Mouse (Mus musculus) liver, embryonic 11.5 days (tissue): ENCODE measurements around the gene Tha1. TPM values are rescaled to one million over a fixed set of nuclear protein-coding genes. Genes with fewer than 3 reads are reported as not detected.

Experiments
- ATAC-seq: fragments of 200-750 bp; cut with Nextera tagmentation; replicated peaks from 2 replicates; pipeline ENCODE4 v1.8.0; 2017; ENCODE audit warnings: moderate number of reproducible peaks, mild to moderate bottlenecking, moderate TSS enrichment, moderate library complexity; ENCODE audit not compliant: low FRiP score
- DNase-seq: peaks from one replicate; pipeline ENCODE4 v3.0.0-alpha.2; 2017; ENCODE audit warnings: low spot score
- H3K27ac ChIP-seq: fragments of 300-500 bp; sonication (generic); 2 replicates; pipeline ENCODE4 v1.5.1; 2014; ENCODE audit warnings: mild to moderate bottlenecking, low read depth, low read length, control low read depth
- H3K27me3 ChIP-seq: fragments of 300-500 bp; sonication (generic); replicated peaks from 2 replicates; pipeline ENCODE4 v1.6.1; 2014; ENCODE audit warnings: low read length, mixed read lengths; ENCODE audit not compliant: control insufficient read depth, insufficient read depth
- H3K36me3 ChIP-seq: fragments of 300-500 bp; sonication (generic); 2 replicates; pipeline ENCODE4 v1.6.1; 2014; ENCODE audit warnings: mild to moderate bottlenecking, low read length, moderate library complexity, mixed read lengths; ENCODE audit not compliant: control insufficient read depth, insufficient read depth
- H3K4me1 ChIP-seq: fragments of 300-500 bp; sonication (generic); replicated peaks from 2 replicates; pipeline ENCODE4 v1.6.1; 2014; ENCODE audit warnings: low read length, mixed read lengths; ENCODE audit not compliant: control insufficient read depth, insufficient read depth
- H3K4me2 ChIP-seq: fragments of 300-500 bp; sonication (generic); 2 replicates; pipeline ENCODE4 v1.6.1; 2014; ENCODE audit warnings: mild to moderate bottlenecking, control low read depth, moderate library complexity
- H3K4me3 ChIP-seq: fragments of 300-500 bp; sonication (generic); 2 replicates; pipeline ENCODE4 v1.5.1; 2014; ENCODE audit warnings: low read depth, low read length, control low read depth
- H3K9ac ChIP-seq: fragments of 300-500 bp; sonication (generic); 2 replicates; pipeline ENCODE4 v1.6.1; 2014; ENCODE audit warnings: low read depth, low read length, control low read depth
- H3K9me3 ChIP-seq: fragments of 300-500 bp; sonication (generic); 2 replicates; pipeline ENCODE4 v1.6.1; 2016; ENCODE audit warnings: low read length, inconsistent platforms, mixed read lengths; ENCODE audit not compliant: control insufficient read depth
- WGBS: fragments of 180-500 bp; shearing (Covaris S2); extraction: QIAGEN DNeasy Blood & Tissue Kit; methylation state at CpG from one replicate; pipeline ENCODE4 v1.1.7; 2014; 5-methylcytosine and 5-hydroxymethylcytosine counted together
- polyA plus RNA-seq: library from polyadenylated mRNA; unstranded; fragments of >200 nt; fragmentation: Nextera tagmentation; extraction: Ambion mirVana; gene quantifications from 2 replicates; pipeline ENCODE4 v1.2.1, GENCODE M21; 2014

Gene Tha1
- polyA plus RNA-seq, 1 experiment from 2014 or later = 1.7 TPM

DNA sequence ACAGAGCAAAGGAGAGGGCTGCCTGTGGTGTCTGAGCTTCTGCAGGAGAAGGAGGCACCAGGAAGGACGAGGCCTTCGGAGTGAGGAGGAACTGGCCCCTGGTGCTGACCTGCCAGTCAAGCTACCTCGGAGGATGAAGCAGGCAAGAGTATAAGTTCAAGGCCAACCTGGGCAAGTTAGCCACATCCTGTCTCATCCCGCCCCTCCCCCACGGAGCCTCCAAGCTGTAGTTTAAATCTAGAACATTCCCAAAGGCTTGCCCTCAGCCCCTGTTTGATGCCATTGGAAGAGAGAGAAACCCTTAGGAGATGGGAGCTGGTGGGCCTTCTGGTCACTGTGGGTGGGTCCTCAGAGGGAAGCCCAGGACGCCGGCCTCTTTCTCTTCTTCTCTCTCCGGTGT is 31.2 kb upstream of the Tha1 start:
- H3K9ac ChIP-seq = no peak overlapping the region
- WGBS = 72% methylated on average over 8 of the region's 8 CpGs
- no peak for DNase-seq
- no peaks in the 10 kb centered on the region for H3K9me3 ChIP-seq
- no peaks in the 10 kb centered on the region for H3K36me3 ChIP-seq
- H3K27ac ChIP-seq = no peak overlapping the region
- no peaks in the 10 kb centered on the region for H3K4me1 ChIP-seq
- ATAC-seq = no peak
- no peak overlapping the region for H3K4me3 ChIP-seq
- no peak overlapping the region for H3K4me2 ChIP-seq
- H3K27me3 ChIP-seq = no peaks in the 10 kb centered on the region

DNA sequence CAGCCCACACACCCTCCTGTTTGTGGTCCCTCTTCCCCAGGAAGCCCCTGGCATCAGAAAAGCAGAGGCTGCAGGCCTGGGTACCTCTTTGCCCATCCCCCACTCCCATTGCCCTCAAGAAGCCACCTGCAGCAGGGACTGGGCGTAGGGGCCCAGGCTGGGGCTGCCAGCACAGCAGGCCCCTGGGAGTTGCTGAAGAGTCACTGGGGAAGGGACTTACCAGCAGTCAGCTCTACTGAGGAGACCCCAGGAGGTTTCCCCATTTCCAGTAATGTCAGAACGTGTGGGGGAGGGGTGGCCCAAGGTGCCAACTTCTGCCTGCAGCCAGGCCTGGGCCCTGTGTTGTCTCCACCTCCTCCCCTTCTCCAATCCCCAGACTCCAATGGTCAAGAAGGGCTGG is 29.0 kb upstream of the Tha1 start:
- no peak overlapping the region for H3K4me2 ChIP-seq
- WGBS = 65% methylated on average over 2 of the region's 2 CpGs
- H3K27me3 ChIP-seq = no peaks in the 10 kb centered on the region
- DNase-seq (no peak), ATAC-seq (no peak)
- H3K27ac ChIP-seq = no peak overlapping the region
- H3K9me3 ChIP-seq = no peaks in the 10 kb centered on the region
- no peaks in the 10 kb centered on the region for H3K36me3 ChIP-seq
- H3K4me3 ChIP-seq = no peak overlapping the region
- no peak overlapping the region for H3K9ac ChIP-seq
- no peaks in the 10 kb centered on the region for H3K4me1 ChIP-seq

DNA sequence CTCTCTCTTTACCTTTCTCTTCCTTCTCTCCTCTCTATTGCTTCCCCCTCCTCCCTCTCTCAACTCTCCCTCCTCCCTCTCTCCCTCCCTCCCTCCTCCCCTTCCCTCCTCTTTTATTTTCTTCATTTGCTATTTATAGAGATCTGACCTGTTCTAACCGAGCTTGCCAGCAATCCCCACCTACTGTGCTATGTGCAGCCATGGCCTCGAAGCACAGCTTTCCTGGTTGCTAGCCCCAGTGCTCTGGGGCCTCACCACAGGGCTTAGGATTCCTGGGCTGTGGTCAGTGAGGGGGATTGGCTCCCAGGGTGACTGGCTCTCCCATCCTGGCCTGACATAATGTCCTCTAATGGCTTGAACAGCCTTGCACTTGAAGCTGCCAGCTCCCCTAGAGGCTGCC is 23.3 kb upstream of the Tha1 start:
- H3K4me2 ChIP-seq = no peak overlapping the region
- no peaks in the 10 kb centered on the region for H3K4me1 ChIP-seq
- WGBS = 35% methylated on average over 2 of the region's 2 CpGs
- no peaks in the 10 kb centered on the region for H3K36me3 ChIP-seq
- H3K27me3 ChIP-seq = no peaks in the 10 kb centered on the region; the same call in 1 of the 2 replicates
- H3K27ac ChIP-seq = no peak overlapping the region
- no peak overlapping the region for H3K4me3 ChIP-seq
- ATAC-seq = no peak
- DNase-seq = no peak
- H3K9me3 ChIP-seq = no peaks in the 10 kb centered on the region
- no peak overlapping the region for H3K9ac ChIP-seq

DNA sequence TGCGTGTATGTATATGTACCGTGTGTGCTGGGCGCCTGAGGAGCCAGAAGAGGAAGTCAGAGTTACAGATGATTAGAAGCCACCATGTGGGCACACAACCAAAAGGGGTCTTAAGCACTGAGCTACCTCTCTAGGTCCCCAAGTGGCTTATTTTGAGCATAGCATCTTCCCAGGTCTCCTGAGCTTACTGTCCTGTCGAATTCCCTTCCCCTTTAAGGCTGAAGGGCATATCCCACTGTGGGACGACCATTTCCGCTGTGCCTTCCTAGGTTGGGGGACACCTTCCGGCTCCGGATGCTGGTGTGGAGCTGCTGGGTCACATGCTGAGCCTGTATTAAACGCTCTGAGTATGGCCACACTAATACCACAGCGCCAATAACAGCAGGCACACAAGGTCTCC is 21.4 kb upstream of the Tha1 start:
- Histone ChIP-seq H3K9ac (no peak overlapping the region), H3K27ac (no peak overlapping the region), H3K27me3 (peaks cover 10% of the 10 kb centered on the region), H3K4me3 (no peak overlapping the region), H3K36me3 (no peaks in the 10 kb centered on the region), H3K9me3 (no peaks in the 10 kb centered on the region), H3K4me1 (peaks cover 9% of the 10 kb centered on the region), H3K4me2 (no peak overlapping the region)
- no peak for DNase-seq
- WGBS = 43% methylated on average over 10 of the region's 10 CpGs
- no peak for ATAC-seq

DNA sequence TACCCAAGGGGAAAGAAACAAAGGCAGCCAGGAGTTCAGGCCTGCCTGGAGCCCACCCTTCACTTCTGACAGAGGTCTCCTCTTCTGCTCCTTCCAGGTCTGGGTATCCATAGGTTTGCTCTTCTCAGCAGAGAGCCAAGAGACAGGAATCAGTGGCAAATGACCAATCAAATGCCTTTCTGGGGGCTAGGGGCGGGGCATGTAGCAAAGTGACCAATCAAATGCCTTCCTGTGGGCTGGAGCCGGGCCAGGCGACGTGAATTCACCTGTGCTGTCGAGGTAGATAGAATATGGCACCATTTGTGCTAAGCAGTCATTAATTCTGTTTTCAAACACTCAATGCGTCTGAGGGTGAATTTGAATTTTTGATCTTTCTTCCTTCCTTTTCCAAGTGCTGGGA is 18.9 kb upstream of the Tha1 start:
- DNase-seq (no peak), ATAC-seq (no peak)
- Histone ChIP-seq H3K9me3 (no peaks in the 10 kb centered on the region), H3K36me3 (no peaks in the 10 kb centered on the region), H3K27me3 (peaks cover 28% of the 10 kb centered on the region), H3K4me2 (no peak overlapping the region), H3K27ac (no peak overlapping the region), H3K4me3 (no peak overlapping the region), H3K4me1 (peaks cover 22% of the 10 kb centered on the region), H3K9ac (no peak overlapping the region)
- 45% methylated on average over 6 of the region's 6 CpGs for WGBS

DNA sequence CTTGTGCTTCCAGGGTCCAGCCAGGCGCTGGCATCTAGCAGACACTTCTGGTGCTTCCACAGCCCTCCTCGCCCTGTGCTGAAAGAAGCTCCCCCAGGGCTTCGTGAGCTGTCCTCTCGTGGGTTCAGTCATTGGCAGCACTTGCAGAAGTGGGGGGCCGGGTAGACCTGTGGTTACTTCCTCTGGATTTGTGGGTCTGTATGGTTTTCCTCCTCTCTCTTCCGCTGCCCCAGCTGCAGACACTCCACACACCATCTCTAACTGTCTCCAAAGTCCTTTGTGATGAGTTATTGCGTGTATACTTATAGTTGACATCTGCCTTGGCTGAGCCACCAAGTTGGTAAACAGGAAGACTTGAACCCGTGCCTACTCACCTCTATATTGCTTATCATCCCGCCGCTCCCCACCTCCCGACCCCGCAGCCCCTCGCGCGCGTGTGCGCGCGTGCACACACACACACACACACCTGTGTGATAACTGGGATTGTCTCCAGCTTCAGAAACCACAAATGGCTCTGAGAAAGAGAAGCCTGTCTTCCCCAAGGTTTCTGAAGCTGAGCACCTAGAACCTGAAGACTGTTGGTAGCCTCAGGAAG is 18.4 kb upstream of the Tha1 start:
- DNase-seq (no peak), ATAC-seq (no peak)
- 79% methylated on average over 19 of the region's 19 CpGs for WGBS
- Histone ChIP-seq H3K4me1 (peaks cover 22% of the 10 kb centered on the region), H3K9me3 (no peaks in the 10 kb centered on the region), H3K27me3 (peaks cover 28% of the 10 kb centered on the region), H3K36me3 (no peaks in the 10 kb centered on the region), H3K27ac (no peak overlapping the region), H3K4me3 (no peak overlapping the region), H3K4me2 (no peak overlapping the region), H3K9ac (no peak overlapping the region)

DNA sequence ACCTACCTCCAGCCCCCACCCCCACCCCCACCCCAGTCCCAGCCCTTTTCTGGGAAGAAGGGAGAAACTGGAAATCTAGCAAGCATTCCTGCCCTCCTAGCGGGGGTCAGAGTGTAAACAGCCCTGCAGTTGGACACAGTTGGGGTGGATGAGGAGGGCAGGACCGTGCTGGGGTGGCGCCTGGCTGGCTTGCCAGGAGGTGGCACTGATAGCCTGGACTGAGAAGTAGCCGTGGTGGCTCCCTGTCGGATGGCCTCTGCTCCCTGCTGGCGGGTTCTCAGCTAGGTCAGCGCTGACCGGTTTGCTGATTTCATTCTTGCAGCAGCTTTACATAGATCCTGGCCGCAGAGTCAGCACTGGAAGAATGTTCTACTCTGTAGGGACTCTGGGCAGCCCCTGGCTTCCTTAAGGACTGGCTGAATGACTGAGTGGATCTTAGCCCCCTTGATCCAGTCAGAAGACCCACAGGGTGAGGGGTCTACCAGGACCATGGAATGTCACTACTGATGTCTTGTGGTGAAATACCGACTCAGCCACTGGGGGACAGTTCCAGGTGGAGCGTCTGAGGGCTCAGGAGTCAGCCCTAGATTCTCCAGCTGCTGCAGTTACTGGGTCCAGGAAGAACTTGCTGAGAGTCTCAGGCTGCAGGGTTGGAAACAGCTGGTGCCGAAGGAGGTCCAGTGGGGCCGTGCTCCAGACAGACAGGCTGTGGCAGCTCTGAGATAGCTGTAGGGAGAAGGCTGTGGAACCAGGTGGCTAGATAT is 17.4 kb upstream of the Tha1 start:
- H3K27ac ChIP-seq = no peak overlapping the region; the same call in 1 of the 2 replicates
- no peak overlapping the region for H3K4me3 ChIP-seq
- H3K9me3 ChIP-seq = no peaks in the 10 kb centered on the region
- H3K4me2 ChIP-seq = peak overlapping the region; percentile 56
- peaks cover 28% of the 10 kb centered on the region for H3K27me3 ChIP-seq
- DNase-seq (no peak), ATAC-seq (no peak; the same call in 1 of the 2 replicates)
- H3K36me3 ChIP-seq = no peaks in the 10 kb centered on the region
- WGBS = 37% methylated on average over 13 of the region's 13 CpGs
- H3K4me1 ChIP-seq = peaks cover 22% of the 10 kb centered on the region
- no peak overlapping the region for H3K9ac ChIP-seq

- ATAC-seq = no peak
- Histone ChIP-seq H3K4me3 (no peak overlapping the region), H3K4me2 (peak overlapping the region; percentile 56; the same call in 1 of the 2 replicates), H3K27me3 (peaks cover 28% of the 10 kb centered on the region), H3K4me1 (peaks cover 22% of the 10 kb centered on the region), H3K36me3 (no peaks in the 10 kb centered on the region), H3K27ac (peak overlapping the region; percentile 45; the same call in 1 of the 2 replicates), H3K9ac (0 out of 2 replicates have a peak overlapping the region, but pooled peaks have one; percentile 5), H3K9me3 (no peaks in the 10 kb centered on the region)
- WGBS = 17% methylated on average over 11 of the region's 11 CpGs
- no peak for DNase-seq
Observed at GRCm38 (mm10) chr11:117889887-117890340, 16.6 kb upstream of the Tha1 start.
